Mouse (Mus musculus) neural tube, embryonic 11.5 days (tissue): Measurements from ENCODE around the gene Arhgef3. TPM values are rescaled to one million over a fixed set of nuclear protein-coding genes. Genes with fewer than 3 reads are reported as not detected.
"Not testable (repeated sequence)": the region's sequence is repeated elsewhere in the genome, so short reads cannot be mapped to it uniquely, and the experiment has no call there.

Experiments used
- ATAC-seq: fragments of 200-750 bp; cut with Nextera tagmentation; 2 replicates; pipeline ENCODE4 v1.8.0; 2017; ENCODE audit warnings: moderate number of reproducible peaks, mild to moderate bottlenecking, moderate TSS enrichment, moderate library complexity; ENCODE audit not compliant: insufficient read depth, low FRiP score, low TSS enrichment
- DNase-seq: peaks from one replicate; pipeline ENCODE4 v3.0.0-alpha.2; 2015; ENCODE audit warnings: low spot score
- H3K27ac ChIP-seq: fragments of 300-500 bp; sonication (generic); 2 replicates; pipeline ENCODE4 v1.5.1; 2014; ENCODE audit warnings: low read depth, mild to moderate bottlenecking, low read length
- H3K27me3 ChIP-seq: fragments of 300-500 bp; sonication (generic); 2 replicates; pipeline ENCODE4 v1.6.1; 2014; ENCODE audit warnings: mild to moderate bottlenecking, low read length, mixed read lengths; ENCODE audit not compliant: control insufficient read depth, insufficient read depth
- H3K36me3 ChIP-seq: fragments of 300-500 bp; sonication (generic); 2 replicates; pipeline ENCODE4 v1.6.1; 2014; ENCODE audit warnings: mild to moderate bottlenecking, low read length, moderate library complexity, mixed read lengths; ENCODE audit not compliant: control insufficient read depth, insufficient read depth
- H3K4me1 ChIP-seq: fragments of 300-500 bp; sonication (generic); 2 replicates; pipeline ENCODE4 v1.6.1; 2014; ENCODE audit warnings: low read length, mixed read lengths; ENCODE audit not compliant: control insufficient read depth, insufficient read depth
- H3K4me2 ChIP-seq: fragments of 300-500 bp; sonication (generic); 2 replicates; pipeline ENCODE4 v1.6.1; 2014; ENCODE audit warnings: low read depth, mild to moderate bottlenecking, moderate library complexity
- H3K4me3 ChIP-seq: fragments of 300-500 bp; sonication (generic); 2 replicates; pipeline ENCODE4 v1.5.1; 2014; ENCODE audit warnings: low read depth, low read length
- H3K9ac ChIP-seq: fragments of 300-500 bp; sonication (generic); 2 replicates; pipeline ENCODE4 v1.6.1; 2014; ENCODE audit warnings: mild to moderate bottlenecking, low read length
- H3K9me3 ChIP-seq: fragments of 300-500 bp; sonication (generic); 2 replicates; pipeline ENCODE4 v1.6.1; 2016; ENCODE audit warnings: low read length; ENCODE audit not compliant: control insufficient read depth
- WGBS: fragments of 180-500 bp; shearing (Covaris S2); extraction: QIAGEN DNeasy Blood & Tissue Kit; methylation state at CpG from one replicate; pipeline ENCODE4 v1.1.7; 2014; 5-methylcytosine and 5-hydroxymethylcytosine counted together
- polyA plus RNA-seq: library from polyadenylated mRNA; unstranded; fragments of >200 nt; fragmentation: Nextera tagmentation; extraction: Ambion mirVana; gene quantifications from 2 replicates; pipeline ENCODE4 v1.2.1, GENCODE M21; 2014

Gene Arhgef3
- polyA plus RNA-seq, 1 experiment from 2014 or later, result 5.1 TPM

GRCm38 (mm10) chr14:27242253-27242652 lies 127.6 kb downstream of the Arhgef3 start:
- 88% methylated on average over 8 of the region's 8 CpGs for WGBS
- H3K9me3 ChIP-seq, result no peaks in the 10 kb centered on the region
- H3K27ac ChIP-seq, result no peak overlapping the region
- no peak for DNase-seq
- H3K4me3 ChIP-seq, result no peak overlapping the region
- no peak overlapping the region for H3K4me2 ChIP-seq
- no peak overlapping the region for H3K9ac ChIP-seq
- no peak for ATAC-seq
- H3K36me3 ChIP-seq, result no peaks in the 10 kb centered on the region
- H3K27me3 ChIP-seq, result no peaks in the 10 kb centered on the region
- no peaks in the 10 kb centered on the region for H3K4me1 ChIP-seq

GRCm38 (mm10) chr14:27242769-27243168 lies 128.1 kb downstream of the Arhgef3 start:
- H3K27ac ChIP-seq, result no peak overlapping the region
- no peak overlapping the region for H3K4me2 ChIP-seq
- H3K9me3 ChIP-seq, result no peaks in the 10 kb centered on the region
- no peaks in the 10 kb centered on the region for H3K27me3 ChIP-seq
- H3K9ac ChIP-seq, result no peak overlapping the region
- H3K36me3 ChIP-seq, result no peaks in the 10 kb centered on the region
- no peaks in the 10 kb centered on the region for H3K4me1 ChIP-seq
- ATAC-seq (no peak), DNase-seq (no peak)
- 84% methylated on average over 2 of the region's 2 CpGs for WGBS
- no peak overlapping the region for H3K4me3 ChIP-seq

- 73% methylated on average over 5 of the region's 5 CpGs for WGBS
- ATAC-seq (no peak), DNase-seq (no peak)
- no peaks in the 10 kb centered on the region for H3K27me3 ChIP-seq
- H3K4me3 ChIP-seq, result no peak overlapping the region
- no peak overlapping the region for H3K4me2 ChIP-seq
- no peak overlapping the region for H3K27ac ChIP-seq
- no peaks in the 10 kb centered on the region for H3K9me3 ChIP-seq
- no peaks in the 10 kb centered on the region for H3K4me1 ChIP-seq
- H3K9ac ChIP-seq, result no peak overlapping the region
- no peaks in the 10 kb centered on the region for H3K36me3 ChIP-seq
Observed at GRCm38 (mm10) chr14:27243585-27243984, 128.9 kb downstream of the Arhgef3 start.

GRCm38 (mm10) chr14:27244898-27245297 lies 130.2 kb downstream of the Arhgef3 start:
- H3K36me3 ChIP-seq, result no peaks in the 10 kb centered on the region
- 74% methylated on average over 3 of the region's 3 CpGs for WGBS
- H3K9ac ChIP-seq, result no peak overlapping the region
- H3K9me3 ChIP-seq, result no peaks in the 10 kb centered on the region
- no peak overlapping the region for H3K4me2 ChIP-seq
- no peak for DNase-seq
- no peaks in the 10 kb centered on the region for H3K27me3 ChIP-seq
- no peak for ATAC-seq
- H3K4me1 ChIP-seq, result no peaks in the 10 kb centered on the region
- no peak overlapping the region for H3K27ac ChIP-seq
- no peak overlapping the region for H3K4me3 ChIP-seq

GRCm38 (mm10) chr14:27246424-27246823 lies 131.7 kb downstream of the Arhgef3 start:
- no peak overlapping the region for H3K27ac ChIP-seq
- no peaks in the 10 kb centered on the region for H3K4me1 ChIP-seq
- DNase-seq, result no peak

GRCm38 (mm10) chr14:27246948-27247347 lies 132.2 kb downstream of the Arhgef3 start:
- not testable (repeated sequence) for H3K27ac ChIP-seq, H3K4me2 ChIP-seq, H3K36me3 ChIP-seq, H3K4me1 ChIP-seq, H3K9me3 ChIP-seq, H3K9ac ChIP-seq, ATAC-seq, H3K4me3 ChIP-seq, DNase-seq, H3K27me3 ChIP-seq
- 92% methylated on average over 10 of the region's 10 CpGs for WGBS

More at GRCm38 (mm10) chr14:27246424-27246823, 131.7 kb downstream of the Arhgef3 start:
- Histone ChIP-seq H3K36me3 (no peaks in the 10 kb centered on the region), H3K9ac (no peak overlapping the region), H3K4me2 (no peak overlapping the region), H3K9me3 (no peaks in the 10 kb centered on the region), H3K27me3 (no peaks in the 10 kb centered on the region), H3K4me3 (no peak overlapping the region)
- WGBS, result 86% methylated on average over 5 of the region's 5 CpGs
- ATAC-seq, result no peak

GRCm38 (mm10) chr14:27249121-27249520 lies 134.4 kb downstream of the Arhgef3 start:
- Histone ChIP-seq H3K4me1 (no peaks in the 10 kb centered on the region), H3K9ac (no peak overlapping the region), H3K4me2 (no peak overlapping the region), H3K4me3 (no peak overlapping the region), H3K9me3 (no peaks in the 10 kb centered on the region), H3K27ac (no peak overlapping the region), H3K36me3 (no peaks in the 10 kb centered on the region), H3K27me3 (no peaks in the 10 kb centered on the region)
- WGBS, result 100% methylated on average over 1 of the region's 1 CpGs
- ATAC-seq (no peak), DNase-seq (no peak)

- Histone ChIP-seq H3K27ac (no peak overlapping the region), H3K9ac (no peak overlapping the region), H3K36me3 (no peaks in the 10 kb centered on the region), H3K4me3 (no peak overlapping the region), H3K4me1 (no peaks in the 10 kb centered on the region), H3K9me3 (no peaks in the 10 kb centered on the region), H3K4me2 (no peak overlapping the region), H3K27me3 (no peaks in the 10 kb centered on the region)
- ATAC-seq (no peak), DNase-seq (no peak)
- WGBS, result 77% methylated on average over 7 of the region's 7 CpGs
Observed at GRCm38 (mm10) chr14:27250281-27250789, 135.6 kb downstream of the Arhgef3 start.

GRCm38 (mm10) chr14:27253391-27253790 lies 138.7 kb downstream of the Arhgef3 start:
- Histone ChIP-seq H3K9me3 (no peaks in the 10 kb centered on the region), H3K27ac (no peak overlapping the region), H3K9ac (no peak overlapping the region), H3K27me3 (no peaks in the 10 kb centered on the region), H3K36me3 (no peaks in the 10 kb centered on the region), H3K4me3 (no peak overlapping the region), H3K4me2 (no peak overlapping the region), H3K4me1 (no peaks in the 10 kb centered on the region)
- ATAC-seq (no peak), DNase-seq (no peak)
- 88% methylated on average over 5 of the region's 5 CpGs for WGBS
